Mouse (Mus musculus) bone marrow, adult 2 months (tissue): ENCODE measurements around the gene Ppm1m. TPM values are rescaled to one million over a fixed set of nuclear protein-coding genes. Genes with fewer than 3 reads are reported as not detected.
A peak's percentile ranks its signal among the peaks of the same experiment; 100 is the strongest.

ENCODE experiments used
- H3K27ac ChIP-seq: fragments of 200-500 bp; 2 replicates; pipeline ENCODE4 v1.5.1; 2012; ENCODE audit warnings: low read depth, mild to moderate bottlenecking, control low read depth, inconsistent platforms, low read length; ENCODE audit not compliant: control insufficient read depth, poor library complexity, insufficient read depth
- H3K4me1 ChIP-seq: fragments of 200-500 bp; 2 replicates; pipeline ENCODE4 v1.6.1; 2011; ENCODE audit warnings: low read length; ENCODE audit not compliant: control insufficient read depth, insufficient read depth
- H3K4me3 ChIP-seq: fragments of 200-500 bp; replicated peaks from 2 replicates; pipeline ENCODE3; 2011; ENCODE audit warnings: mild to moderate bottlenecking, low read depth, low read length, control low read depth; ENCODE audit not compliant: control insufficient read depth
- CTCF ChIP-seq: fragments of 200-500 bp; IDR thresholded peaks from 2 replicates; pipeline ENCODE4 v1.5.1; 2011; ENCODE audit warnings: low read length, control low read depth; ENCODE audit not compliant: control insufficient read depth, insufficient read depth
- POLR2A ChIP-seq: fragments of 200-500 bp; IDR thresholded peaks from 2 replicates; pipeline ENCODE4 v1.6.1; 2011; ENCODE audit warnings: low read depth, mild to moderate bottlenecking, control low read depth, low read length, borderline replicate concordance; ENCODE audit not compliant: control insufficient read depth
- WGBS: fragments of 180-500 bp; shearing (Covaris S2); methylation state at CpG from one replicate; pipeline ENCODE4 v1.1.7; 2018; 5-methylcytosine and 5-hydroxymethylcytosine counted together
- polyA plus RNA-seq: library from polyadenylated mRNA; stranded (reverse); fragments of >200 nt; gene quantifications from 2 replicates; pipeline ENCODE4 v1.2.4, GENCODE M21; 2011; ENCODE audit warnings: low replicate concordance; ENCODE audit not compliant: missing spikeins, insufficient read depth, insufficient read length

Ppm1m gene
- polyA plus RNA-seq, 1 experiment, result 91.7 TPM

GRCm38 (mm10) chr9:106235194-106235830 lies 35.8 kb upstream of the Ppm1m start:
- H3K4me1 ChIP-seq, result peaks cover 4% of the 10 kb centered on the region; the same call in 1 of the 2 replicates
- H3K4me3 ChIP-seq, result no peak overlapping the region
- no peak for TF ChIP-seq POLR2A
- TF ChIP-seq CTCF, result no peak
- no peak overlapping the region for H3K27ac ChIP-seq
- 82% methylated on average over 23 of the region's 23 CpGs for WGBS

GRCm38 (mm10) chr9:106233953-106234352 lies 34.4 kb upstream of the Ppm1m start:
- 71% methylated on average over 6 of the region's 6 CpGs for whole genome bisulfite sequencing

GRCm38 (mm10) chr9:106232956-106233355 lies 33.4 kb upstream of the Ppm1m start:
- H3K4me1 ChIP-seq, result peaks cover 4% of the 10 kb centered on the region; the same call in 1 of the 2 replicates
- no peak overlapping the region for H3K27ac ChIP-seq
- WGBS, result 72% methylated on average over 3 of the region's 3 CpGs
- H3K4me3 ChIP-seq, result no peak overlapping the region
- TF ChIP-seq CTCF, result no peak
- no peak for TF ChIP-seq POLR2A

More at GRCm38 (mm10) chr9:106233953-106234352, 34.4 kb upstream of the Ppm1m start:
- Histone ChIP-seq H3K4me3 (no peak overlapping the region), H3K4me1 (peaks cover 4% of the 10 kb centered on the region; the same call in 1 of the 2 replicates), H3K27ac (no peak overlapping the region)
- no peak for TF ChIP-seq POLR2A
- no peak for TF ChIP-seq CTCF

- Histone ChIP-seq H3K4me3 (no peak overlapping the region), H3K27ac (no peak overlapping the region), H3K4me1 (peaks cover 4% of the 10 kb centered on the region; the same call in 1 of the 2 replicates)
- no peak for TF ChIP-seq CTCF
- TF ChIP-seq POLR2A, result no peak
- 61% methylated on average over 4 of the region's 4 CpGs for WGBS
Observed at GRCm38 (mm10) chr9:106231816-106232215, 32.3 kb upstream of the Ppm1m start.

- TF ChIP-seq CTCF (no peak; the same call in 1 of the 2 replicates), POLR2A (no peak)
- Histone ChIP-seq H3K27ac (no peak overlapping the region), H3K4me1 (peaks cover 4% of the 10 kb centered on the region; the same call in 1 of the 2 replicates), H3K4me3 (no peak overlapping the region)
- 55% methylated on average over 7 of the region's 7 CpGs for WGBS
Observed at GRCm38 (mm10) chr9:106231220-106231619, 31.7 kb upstream of the Ppm1m start.

- no peak overlapping the region for H3K4me3 ChIP-seq
- H3K27ac ChIP-seq, result peak overlapping the region; percentile 66
- peaks cover 4% of the 10 kb centered on the region; the same call in 1 of the 2 replicates for H3K4me1 ChIP-seq
- no peak for TF ChIP-seq CTCF
- no peak for TF ChIP-seq POLR2A
- 13% methylated on average over 3 of the region's 3 CpGs for WGBS
Observed at GRCm38 (mm10) chr9:106230734-106231106, 31.2 kb upstream of the Ppm1m start.

GRCm38 (mm10) chr9:106230051-106230733 lies 30.6 kb upstream of the Ppm1m start:
- peak overlapping the region; percentile 66 for H3K27ac ChIP-seq
- TF ChIP-seq POLR2A (no peak), CTCF (0 out of 2 replicates have a peak, but pooled peaks have one; percentile 8)
- no peak overlapping the region for H3K4me3 ChIP-seq
- 20% methylated on average over 9 of the region's 9 CpGs for WGBS
- peaks cover 4% of the 10 kb centered on the region; the same call in 1 of the 2 replicates for H3K4me1 ChIP-seq

- H3K4me1 ChIP-seq, result peaks cover 9% of the 10 kb centered on the region; the same call in 1 of the 2 replicates
- H3K27ac ChIP-seq, result no peak overlapping the region
- H3K4me3 ChIP-seq, result no peak overlapping the region
- WGBS, result 78% methylated on average over 8 of the region's 8 CpGs
- TF ChIP-seq CTCF, result no peak
Observed at GRCm38 (mm10) chr9:106227790-106228429, 28.4 kb upstream of the Ppm1m start.
